ENCODE assay signal across 24 mouse cellular contexts in the genomic region with DNA sequence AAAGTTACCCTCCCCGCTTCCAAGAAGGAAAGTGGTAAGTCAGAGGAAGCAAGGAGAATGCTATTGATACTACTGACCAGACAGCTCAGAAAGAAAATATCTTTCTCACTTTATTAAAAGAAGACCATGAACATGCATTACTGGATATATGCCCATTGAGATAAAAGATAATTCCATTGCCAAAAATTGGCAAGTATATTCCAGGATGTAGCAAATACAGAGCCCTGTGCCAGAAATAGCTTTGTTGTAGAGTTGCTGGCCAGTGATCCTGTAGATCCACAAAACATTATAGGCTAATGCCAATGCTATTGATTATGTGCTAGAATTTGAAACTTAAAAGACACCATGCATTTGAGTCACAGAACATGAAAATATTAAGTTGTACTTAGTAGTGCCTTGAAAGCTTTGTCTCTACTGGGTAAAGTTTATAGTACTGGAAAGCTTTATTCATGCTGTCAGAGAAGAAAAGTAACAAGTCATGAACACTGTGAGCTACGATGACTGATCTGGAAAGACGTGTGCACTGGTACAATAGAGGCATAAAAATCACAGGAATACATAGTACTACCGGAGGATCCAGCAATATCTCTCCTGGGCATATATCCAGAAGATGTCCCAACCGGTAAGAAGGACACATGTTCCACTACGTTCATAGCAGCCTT.
A peak's percentile ranks its signal among the peaks of the same experiment; 100 is the strongest.
DNase-seq lines count a peak whose midpoint lies in the region; ATAC-seq and TF ChIP-seq lines count a peak whose summit lies in the region.
"Had no signal": no experiment of that assay in that cellular context is flagged by ENCODE, and none has a peak within 500 bp of the region (broad histone marks: within the 10 kb centered on the region; RNA-seq: fewer than 3 reads in every experiment).

No protein-coding gene starts in this region.

- peak; percentile 37; the same call in 1 of the 2 replicates for TF ChIP-seq EP300 in lung, postnatal 0 days (IDR thresholded peaks at IDR 0.05)

- no peak for TF ChIP-seq CTCF in lung, postnatal 0 days (IDR thresholded peaks at IDR 0.05)

- no peaks in the 10 kb centered on the region for H3K36me3 ChIP-seq in lung, embryonic 15.5 days
- no peaks in the 10 kb centered on the region for H3K36me3 ChIP-seq in lung, postnatal 0 days (ENCODE audit: insufficient read depth, low read length)
- H3K36me3 ChIP-seq: embryonic facial prominence, embryonic 10.5 days; embryonic facial prominence, embryonic 12.5 days; forebrain, embryonic 15.5 days; G1E had no signal

- peak; percentile 55; the same call in 1 of the 2 replicates for ATAC-seq in lung, embryonic 15.5 days (ENCODE audit: borderline replicate concordance, extremely low read depth, low FRiP score, low TSS enrichment)
- peak; percentile 47 for ATAC-seq in lung, postnatal 0 days
- ATAC-seq: activated CD4-positive, CD25-positive, alpha-beta regulatory T cell, adult 4 months; CD4-positive, CD25-positive, alpha-beta regulatory T cell, adult 4 months; forebrain, embryonic 13.5 days; forebrain, embryonic 15.5 days; Patski had no signal

- WGBS in lung, embryonic 15.5 days = 50% methylated on average over 6 of the region's 6 CpGs
- 55% methylated on average over 6 of the region's 6 CpGs for WGBS in lung, postnatal 0 days

- H3K27ac ChIP-seq in lung, embryonic 15.5 days = peak overlapping the region; percentile 70
- no peak overlapping the region for H3K27ac ChIP-seq in lung, postnatal 0 days (ENCODE audit: low read length)
- H3K27ac ChIP-seq: embryonic facial prominence, embryonic 10.5 days; embryonic facial prominence, embryonic 12.5 days; forebrain, embryonic 13.5 days; forebrain, embryonic 15.5 days had no signal

- DNase-seq in heart, adult 11 months = peak; percentile 29
- DNase-seq in heart, adult 18-20 months = no peak
- no peak for DNase-seq in lung, postnatal 25 days (ENCODE audit: low spot score)
- DNase-seq in lung, postnatal 0 days (ENCODE audit: low spot score) = peak; percentile 53
- no peak for DNase-seq in lung, postnatal 4 days
- DNase-seq: adrenal gland, adult 8-10 months; adrenal gland, postnatal 14 days; adrenal gland, postnatal 36 days; B cell, adult 2 months; cerebellum, adult 11-12 months; cerebellum, adult 2 months; cerebellum, adult 9-10 months; cerebellum, postnatal 10 days; cerebellum, postnatal 25 days had no signal

- H3K4me2 ChIP-seq in lung, embryonic 15.5 days = no peak overlapping the region
- H3K4me2 ChIP-seq in lung, postnatal 0 days (replicated peaks; ENCODE audit: low read depth, low read length) = no peak overlapping the region
- H3K4me2 ChIP-seq: embryonic facial prominence, embryonic 12.5 days; forebrain, embryonic 13.5 days; forebrain, embryonic 15.5 days had no signal

- no peaks in the 10 kb centered on the region for H3K9me3 ChIP-seq in lung, embryonic 15.5 days
- H3K9me3 ChIP-seq in lung, postnatal 0 days (ENCODE audit: low read length) = no peaks in the 10 kb centered on the region
- H3K9me3 ChIP-seq: embryonic facial prominence, embryonic 10.5 days; embryonic facial prominence, embryonic 12.5 days; forebrain, embryonic 13.5 days; forebrain, embryonic 15.5 days had no signal

- H3K4me1 ChIP-seq in lung, embryonic 15.5 days = no peaks in the 10 kb centered on the region; the same call in 1 of the 2 replicates
- no peaks in the 10 kb centered on the region for H3K4me1 ChIP-seq in lung, postnatal 0 days (ENCODE audit: insufficient read depth, low read depth, low read length)
- H3K4me1 ChIP-seq: embryonic facial prominence, embryonic 10.5 days; embryonic facial prominence, embryonic 12.5 days; forebrain, embryonic 13.5 days; forebrain, embryonic 15.5 days had no signal

- H3K9ac ChIP-seq in lung, embryonic 15.5 days = no peak overlapping the region
- H3K9ac ChIP-seq in lung, postnatal 0 days (replicated peaks; ENCODE audit: low read depth) = no peak overlapping the region
- H3K9ac ChIP-seq: embryonic facial prominence, embryonic 12.5 days; forebrain, embryonic 13.5 days; forebrain, embryonic 15.5 days had no signal

- H3K4me3 ChIP-seq in lung, embryonic 15.5 days = no peak overlapping the region
- no peak overlapping the region for H3K4me3 ChIP-seq in lung, postnatal 0 days (ENCODE audit: low read depth, low read length)
- H3K4me3 ChIP-seq: embryonic facial prominence, embryonic 10.5 days; embryonic facial prominence, embryonic 12.5 days; forebrain, embryonic 13.5 days; forebrain, embryonic 15.5 days had no signal

- H3K27me3 ChIP-seq in lung, embryonic 15.5 days = no peaks in the 10 kb centered on the region
- H3K27me3 ChIP-seq in lung, postnatal 0 days (replicated peaks; ENCODE audit: insufficient read depth, low read length) = no peaks in the 10 kb centered on the region
- H3K27me3 ChIP-seq: CH12.LX; embryonic facial prominence, embryonic 12.5 days; forebrain, embryonic 13.5 days; forebrain, embryonic 15.5 days; Patski had no signal

Comparison
In these comparisons a context has a peak if more than half of its experiments do, and no peak if none do; other contexts are left out.
1. DNase-seq: peak in heart, adult 11 months (single experiment) and lung, postnatal 0 days (single experiment); none in heart, adult 18-20 months (0 of 2), lung, postnatal 25 days (single experiment) and lung, postnatal 4 days (0 of 2).